Mouse (Mus musculus): ENCODE data around the gene Plac9a. TPM values are rescaled to one million over a fixed set of nuclear protein-coding genes. Genes with fewer than 3 reads are reported as not detected.
A peak's percentile ranks its signal among the peaks of the same experiment; 100 is the strongest.
"Not testable (repeated sequence)": the region's sequence is repeated elsewhere in the genome, so short reads cannot be mapped to it uniquely, and the experiment has no call there.

Gene Plac9a
- total and polyA plus RNA-seq, 2 experiments, result not detected

- H3K4me1 ChIP-seq (ENCODE audit: control insufficient read depth, insufficient read depth, low read length), result peaks cover 7% of the 10 kb centered on the region; the same call in 1 of the 2 replicates
- no peaks in the 10 kb centered on the region for H3K36me3 ChIP-seq (ENCODE audit: control insufficient read depth, insufficient read depth, low read length)
- H3K27me3 ChIP-seq (ENCODE audit: control insufficient read depth, insufficient read depth, low read length), result no peaks in the 10 kb centered on the region
- H3K27ac ChIP-seq (replicated peaks; ENCODE audit: insufficient read depth, low read depth, low read length), result no peak overlapping the region
- H3K9ac ChIP-seq (ENCODE audit: low read depth, low read length), result no peak overlapping the region
- TF ChIP-seq CTCF (IDR thresholded peaks at IDR 0.05; ENCODE audit: low read depth, low read length) (no peak), POLR2A (IDR thresholded peaks at IDR 0.05; ENCODE audit: extremely low read depth, insufficient read depth, low read length) (no peak)
- no peak overlapping the region for H3K4me3 ChIP-seq (ENCODE audit: insufficient read depth, low read depth, low read length)
- WGBS, result 96% methylated on average over 2 of the region's 2 CpGs
- DNase-seq (ENCODE audit: extremely low read depth, low read depth, low spot score), result no peak
- H3K79me2 ChIP-seq (ENCODE audit: control insufficient read depth, insufficient read depth, low read length), result peaks cover 30% of the 10 kb centered on the region; the same call in 1 of the 2 replicates
Observed at GRCm38 (mm10) chr14:25850433-25850832, 52.5 kb downstream of the Plac9a start.

DNA sequence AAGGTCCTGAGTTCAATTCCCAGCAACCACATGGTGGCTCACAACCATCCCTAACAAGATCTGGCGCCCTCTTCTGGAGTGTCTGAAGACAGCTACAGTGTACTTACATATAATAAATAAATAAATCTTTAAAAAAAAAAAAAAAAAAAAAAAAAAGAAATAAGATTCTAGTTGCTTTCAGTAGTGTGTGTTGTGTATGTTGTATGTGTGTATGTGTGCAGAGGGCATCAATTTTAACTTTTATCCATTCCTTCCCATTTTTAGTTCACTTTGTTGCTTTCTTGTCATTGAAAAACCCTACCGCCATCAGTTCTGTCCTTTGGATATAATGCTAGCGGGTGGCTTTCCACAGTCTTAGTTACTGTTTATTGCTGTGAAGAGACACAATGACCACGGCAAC is 54.2 kb downstream of the Plac9a start:
- H3K36me3 ChIP-seq (ENCODE audit: control insufficient read depth, insufficient read depth, low read length); H3K27ac ChIP-seq (replicated peaks; ENCODE audit: insufficient read depth, low read depth, low read length); DNase-seq (ENCODE audit: extremely low read depth, low read depth, low spot score); H3K27me3 ChIP-seq (ENCODE audit: control insufficient read depth, insufficient read depth, low read length); H3K9ac ChIP-seq (ENCODE audit: low read depth, low read length); H3K4me3 ChIP-seq (ENCODE audit: insufficient read depth, low read depth, low read length); H3K4me1 ChIP-seq (ENCODE audit: control insufficient read depth, insufficient read depth, low read length): not testable (repeated sequence)
- 97% methylated on average over 3 of the region's 4 CpGs for WGBS
- H3K79me2 ChIP-seq (ENCODE audit: control insufficient read depth, insufficient read depth, low read length), result peaks cover 39% of the 10 kb centered on the region

- H3K27me3 ChIP-seq (ENCODE audit: control insufficient read depth, insufficient read depth, low read length), result no peaks in the 10 kb centered on the region
- WGBS, result 88% methylated on average over 6 of the region's 6 CpGs
- H3K4me1 ChIP-seq (ENCODE audit: control insufficient read depth, insufficient read depth, low read length), result peaks cover 9% of the 10 kb centered on the region; the same call in 1 of the 2 replicates
- H3K9ac ChIP-seq (ENCODE audit: low read depth, low read length), result no peak overlapping the region
- no peak for TF ChIP-seq POLR2A (IDR thresholded peaks at IDR 0.05; ENCODE audit: extremely low read depth, insufficient read depth, low read length)
- TF ChIP-seq CTCF (IDR thresholded peaks at IDR 0.05; ENCODE audit: low read depth, low read length), result no peak
- peaks cover 39% of the 10 kb centered on the region for H3K79me2 ChIP-seq (ENCODE audit: control insufficient read depth, insufficient read depth, low read length)
- no peaks in the 10 kb centered on the region for H3K36me3 ChIP-seq (ENCODE audit: control insufficient read depth, insufficient read depth, low read length)
- no peak overlapping the region for H3K4me3 ChIP-seq (ENCODE audit: insufficient read depth, low read depth, low read length)
- DNase-seq (ENCODE audit: extremely low read depth, low read depth, low spot score), result no peak
- no peak overlapping the region for H3K27ac ChIP-seq (replicated peaks; ENCODE audit: insufficient read depth, low read depth, low read length)
Observed at GRCm38 (mm10) chr14:25848237-25848636, 54.7 kb downstream of the Plac9a start.

- Histone ChIP-seq H3K79me2 (ENCODE audit: control insufficient read depth, insufficient read depth, low read length) (peaks cover 40% of the 10 kb centered on the region), H3K27ac (replicated peaks; ENCODE audit: insufficient read depth, low read depth, low read length) (no peak overlapping the region), H3K4me1 (ENCODE audit: control insufficient read depth, insufficient read depth, low read length) (peaks cover 13% of the 10 kb centered on the region), H3K36me3 (ENCODE audit: control insufficient read depth, insufficient read depth, low read length) (no peaks in the 10 kb centered on the region), H3K9ac (ENCODE audit: low read depth, low read length) (no peak overlapping the region), H3K4me3 (ENCODE audit: insufficient read depth, low read depth, low read length) (no peak overlapping the region), H3K27me3 (ENCODE audit: control insufficient read depth, insufficient read depth, low read length) (no peaks in the 10 kb centered on the region)
- WGBS, result 50% methylated on average over 9 of the region's 9 CpGs
- TF ChIP-seq CTCF (IDR thresholded peaks at IDR 0.05; ENCODE audit: low read depth, low read length) (no peak), POLR2A (IDR thresholded peaks at IDR 0.05; ENCODE audit: extremely low read depth, insufficient read depth, low read length) (no peak)
- DNase-seq (ENCODE audit: extremely low read depth, low read depth, low spot score), result no peak
Observed at GRCm38 (mm10) chr14:25847660-25848059, 55.2 kb downstream of the Plac9a start.

DNA sequence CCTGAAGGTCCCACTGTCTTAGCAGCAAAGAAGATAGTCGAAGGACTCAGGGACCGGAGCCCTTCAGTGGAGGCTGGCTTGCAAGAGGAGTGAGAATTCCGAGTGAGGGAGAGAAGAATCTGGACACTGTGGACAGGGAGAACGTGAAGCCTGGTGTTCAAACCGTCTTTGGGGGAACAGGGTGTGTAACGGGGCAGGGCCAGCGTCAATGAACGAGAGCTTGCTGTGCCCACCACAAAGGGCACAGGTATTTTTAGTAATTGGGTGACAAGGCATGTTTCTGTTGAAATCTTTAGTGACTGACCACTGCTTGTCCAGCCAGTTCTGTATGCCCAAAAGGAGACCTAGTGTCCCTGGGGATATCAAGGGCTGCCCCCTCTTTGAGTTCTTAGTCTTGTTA is 56.4 kb downstream of the Plac9a start:
- 95% methylated on average over 8 of the region's 8 CpGs for WGBS
- Histone ChIP-seq H3K27me3 (ENCODE audit: control insufficient read depth, insufficient read depth, low read length) (no peaks in the 10 kb centered on the region), H3K36me3 (ENCODE audit: control insufficient read depth, insufficient read depth, low read length) (no peaks in the 10 kb centered on the region), H3K27ac (replicated peaks; ENCODE audit: insufficient read depth, low read depth, low read length) (no peak overlapping the region), H3K79me2 (ENCODE audit: control insufficient read depth, insufficient read depth, low read length) (peaks cover 34% of the 10 kb centered on the region), H3K9ac (ENCODE audit: low read depth, low read length) (no peak overlapping the region), H3K4me1 (ENCODE audit: control insufficient read depth, insufficient read depth, low read length) (peaks cover 13% of the 10 kb centered on the region), H3K4me3 (ENCODE audit: insufficient read depth, low read depth, low read length) (no peak overlapping the region)
- no peak for DNase-seq (ENCODE audit: extremely low read depth, low read depth, low spot score)
- TF ChIP-seq CTCF (IDR thresholded peaks at IDR 0.05; ENCODE audit: low read depth, low read length), result no peak
- TF ChIP-seq POLR2A (IDR thresholded peaks at IDR 0.05; ENCODE audit: extremely low read depth, insufficient read depth, low read length), result no peak

- Histone ChIP-seq H3K9ac (ENCODE audit: low read depth, low read length) (no peak overlapping the region), H3K27ac (replicated peaks; ENCODE audit: insufficient read depth, low read depth, low read length) (no peak overlapping the region), H3K36me3 (ENCODE audit: control insufficient read depth, insufficient read depth, low read length) (no peaks in the 10 kb centered on the region), H3K4me1 (ENCODE audit: control insufficient read depth, insufficient read depth, low read length) (peaks cover 12% of the 10 kb centered on the region), H3K79me2 (ENCODE audit: control insufficient read depth, insufficient read depth, low read length) (peaks cover 34% of the 10 kb centered on the region), H3K4me3 (ENCODE audit: insufficient read depth, low read depth, low read length) (no peak overlapping the region), H3K27me3 (ENCODE audit: control insufficient read depth, insufficient read depth, low read length) (no peaks in the 10 kb centered on the region)
- TF ChIP-seq CTCF (IDR thresholded peaks at IDR 0.05; ENCODE audit: low read depth, low read length) (no peak), POLR2A (IDR thresholded peaks at IDR 0.05; ENCODE audit: extremely low read depth, insufficient read depth, low read length) (no peak)
- peak; percentile 35 for DNase-seq (ENCODE audit: extremely low read depth, low read depth, low spot score)
- 95% methylated on average over 6 of the region's 6 CpGs for WGBS
Observed at GRCm38 (mm10) chr14:25845832-25846383, 57.0 kb downstream of the Plac9a start.
